Comparison of ENCODE assay signal across 10 mouse cellular contexts in genomic region chr16:94468391-94468790, GRCm38 (mm10). TPM values are rescaled to one million over a fixed set of nuclear protein-coding genes. Genes with fewer than 3 reads are reported as not detected.
A peak's percentile ranks its signal among the peaks of the same experiment; 100 is the strongest.
DNase-seq lines count a peak whose midpoint lies in the region.
"Had no signal": no experiment of that assay in that cellular context is flagged by ENCODE, and none has a peak within 500 bp of the region (broad histone marks: within the 10 kb centered on the region; RNA-seq: fewer than 3 reads in every experiment).

No protein-coding gene starts in this region.

- peak; percentile 9 to 23 for DNase-seq in adrenal gland, postnatal 36 days
- DNase-seq in adrenal gland, postnatal 14 days, result no peak
- DNase-seq in heart, adult 11 months, result peak; percentile 66
- no peak for DNase-seq in heart, postnatal 4 days
- DNase-seq in 3T3-L1 (ENCODE audit: low read depth, low spot score), result peak; percentile 30
- DNase-seq in skeletal muscle tissue, adult 2 months (ENCODE audit: low read depth, low spot score), result peak; percentile 55
- no peak for DNase-seq in urinary bladder, postnatal 10 days (ENCODE audit: low spot score)
- DNase-seq: adrenal gland, postnatal 10 days; cerebellum, adult 9-10 months; kidney, adult 2 months had no signal

RNA-seq across cellular contexts. Expression of gene Vps26c, which starts 58.2 kb away (rescaled TPM):
- total RNA-seq in adrenal gland, postnatal 36 days (2021), result 10 to 100 TPM; 60.6 to 73.2 TPM
- total RNA-seq in adrenal gland, postnatal 14 days (2021), result 49.1 and 50.4 TPM in 2 replicates
- total RNA-seq in heart, postnatal 4 days (2021), result 10 to 100 TPM; 28.7 to 29.8 TPM

Comparison
In these comparisons a context has a peak if more than half of its experiments do, and no peak if none do; other contexts are left out.
1. DNase-seq: peak in adrenal gland, postnatal 36 days (2 of 2), heart, adult 11 months (single experiment), 3T3-L1 (single experiment) and skeletal muscle tissue, adult 2 months (single experiment); none in adrenal gland, postnatal 14 days (single experiment), heart, postnatal 4 days (single experiment) and urinary bladder, postnatal 10 days (single experiment).